Mouse (Mus musculus): ENCODE data around the gene Arhgap33.
"Not testable (repeated sequence)": the region's sequence is repeated elsewhere in the genome, so short reads cannot be mapped to it uniquely, and the experiment has no call there.

The Arhgap33 gene

GRCm38 (mm10) chr7:30553021-30553589, 18.2 kb upstream of the Arhgap33 start:
- no peak for DNase-seq (ENCODE audit: low spot score)

- DNase-seq (ENCODE audit: low spot score): peak; percentile 93
Measured at GRCm38 (mm10) chr7:30552102-30553020, 17.5 kb upstream of the Arhgap33 start, which contains the start of the genes Hspb6 and Proser3. Gene Hspb6, plus strand, starts transcription at chr7:30552178. Gene Proser3, minus strand, starts transcription at chr7:30552299.

GRCm38 (mm10) chr7:30551445-30552101, 16.7 kb upstream of the Arhgap33 start:
- DNase-seq (ENCODE audit: low spot score): no peak

DNA sequence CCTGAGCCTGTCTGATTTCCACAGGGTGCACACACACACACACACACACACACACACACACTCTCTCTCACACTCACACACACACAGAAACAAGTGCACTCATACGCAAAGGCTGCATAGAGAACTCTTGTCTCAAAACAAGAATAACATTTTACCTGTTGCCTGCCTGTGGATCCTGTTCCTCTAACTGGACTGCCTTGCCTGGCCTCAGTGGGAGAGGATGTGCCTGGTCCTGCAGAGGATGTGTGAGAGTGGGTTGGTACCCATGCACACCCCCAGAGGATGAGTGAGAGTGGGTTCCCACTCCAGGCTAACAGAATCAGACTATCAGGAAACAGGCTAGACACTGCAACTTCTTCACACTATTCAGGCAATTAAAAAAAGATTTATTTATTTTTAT, 15.7 kb upstream of the Arhgap33 start:
- no peak for DNase-seq (ENCODE audit: low spot score)

GRCm38 (mm10) chr7:30549880-30550279, 15.0 kb upstream of the Arhgap33 start:
- DNase-seq (ENCODE audit: low spot score): no peak

- DNase-seq (ENCODE audit: low spot score): no peak
Measured at GRCm38 (mm10) chr7:30544327-30544726, 9.5 kb upstream of the Arhgap33 start.

DNA sequence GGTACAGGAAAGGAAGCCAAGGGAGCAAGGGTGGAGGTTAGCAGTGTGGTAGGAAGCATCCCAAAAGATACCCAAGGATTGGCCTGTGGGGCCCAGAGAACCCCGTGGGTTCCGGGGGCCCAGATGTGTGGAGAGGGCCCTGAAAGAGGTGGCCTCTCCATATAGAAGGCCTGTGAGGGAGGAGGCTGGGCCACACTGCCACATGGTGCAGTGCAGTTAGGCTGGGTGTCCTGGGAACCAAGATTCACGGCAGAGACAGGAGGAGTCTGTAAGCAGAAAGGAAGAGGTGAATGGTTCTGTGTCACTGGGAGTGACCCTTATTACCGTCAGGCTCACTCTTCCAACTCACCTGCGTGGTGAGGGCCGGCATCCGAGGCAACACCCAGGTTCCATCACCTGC, 5.7 kb upstream of the Arhgap33 start:
- DNase-seq (ENCODE audit: low spot score): no peak

DNA sequence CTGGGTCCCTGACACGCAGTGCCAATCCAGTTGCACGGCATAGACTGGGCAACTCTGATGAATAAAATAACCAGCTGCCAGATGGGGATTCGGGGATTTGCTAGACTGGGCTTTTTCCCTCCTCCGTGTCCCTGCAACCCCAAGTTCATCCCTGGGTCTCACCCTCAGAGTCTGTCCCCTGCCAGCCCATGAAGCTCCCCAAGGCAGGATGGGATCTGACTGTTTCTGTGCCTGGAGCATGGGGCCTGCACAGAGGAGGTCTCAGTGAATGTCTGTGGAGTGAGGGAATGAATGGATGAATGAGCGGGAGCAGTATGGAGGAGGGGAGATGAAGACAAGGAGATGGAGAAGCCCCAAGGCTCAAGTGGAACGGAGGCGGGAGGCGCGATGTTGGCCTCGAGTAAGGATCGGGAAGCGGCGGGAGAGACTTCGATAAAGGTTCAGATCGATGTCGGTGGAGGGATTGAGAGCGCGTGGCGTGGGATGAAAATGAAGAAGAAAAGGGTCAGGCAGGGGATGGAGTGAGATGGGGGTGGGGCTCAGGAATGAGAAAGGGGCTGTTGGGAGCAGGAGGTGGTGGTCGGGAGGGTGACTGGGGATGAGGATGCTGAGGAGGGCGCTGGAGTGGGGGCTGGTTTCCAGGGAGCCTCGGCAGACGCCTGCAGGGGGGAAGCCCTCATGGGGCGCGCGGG, 773 bp downstream of the Arhgap33 start:
- DNase-seq (ENCODE audit: low spot score): no peak

DNA sequence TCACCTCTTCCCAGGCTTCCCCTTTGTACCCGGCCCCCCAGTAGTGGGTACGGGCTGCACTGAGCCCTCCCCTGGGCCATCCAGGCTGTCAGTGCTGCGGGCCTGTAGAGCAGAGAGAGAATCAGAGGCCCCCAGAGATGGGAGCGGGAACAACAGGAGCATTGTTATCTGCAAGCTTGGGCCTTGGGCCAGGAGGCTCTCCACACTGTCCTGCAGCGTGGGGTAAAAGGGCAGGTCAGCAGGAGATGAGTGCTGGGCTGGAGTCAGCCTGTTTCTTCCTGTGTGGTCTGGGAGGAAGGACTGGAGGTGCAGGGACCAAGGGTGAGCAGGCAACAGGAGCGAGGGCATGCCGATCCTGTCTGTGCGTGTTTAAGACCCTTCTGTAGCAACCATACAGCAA, 1.9 kb downstream of the Arhgap33 start:
- DNase-seq (ENCODE audit: low spot score): no peak

- peak; percentile 64 for DNase-seq (ENCODE audit: low spot score)
Measured at GRCm38 (mm10) chr7:30531291-30531815, 3.5 kb downstream of the Arhgap33 start.

- DNase-seq (ENCODE audit: low spot score): no peak
Measured at GRCm38 (mm10) chr7:30526981-30527380, 7.9 kb downstream of the Arhgap33 start.

GRCm38 (mm10) chr7:30526399-30526798, 8.5 kb downstream of the Arhgap33 start:
- no peak for DNase-seq (ENCODE audit: low spot score)

GRCm38 (mm10) chr7:30525954-30526353, 8.9 kb downstream of the Arhgap33 start:
- no peak for DNase-seq (ENCODE audit: low spot score)

GRCm38 (mm10) chr7:30524487-30524886, 10.4 kb downstream of the Arhgap33 start:
- DNase-seq (ENCODE audit: low spot score): no peak

- DNase-seq (ENCODE audit: low spot score): no peak
Measured at GRCm38 (mm10) chr7:30522871-30523270, 12.0 kb downstream of the Arhgap33 start.

- no peak for DNase-seq (ENCODE audit: low spot score)
Measured at GRCm38 (mm10) chr7:30520856-30521255, 14.0 kb downstream of the Arhgap33 start.

GRCm38 (mm10) chr7:30520396-30520795, 14.5 kb downstream of the Arhgap33 start:
- no peak for DNase-seq (ENCODE audit: low spot score)

DNA sequence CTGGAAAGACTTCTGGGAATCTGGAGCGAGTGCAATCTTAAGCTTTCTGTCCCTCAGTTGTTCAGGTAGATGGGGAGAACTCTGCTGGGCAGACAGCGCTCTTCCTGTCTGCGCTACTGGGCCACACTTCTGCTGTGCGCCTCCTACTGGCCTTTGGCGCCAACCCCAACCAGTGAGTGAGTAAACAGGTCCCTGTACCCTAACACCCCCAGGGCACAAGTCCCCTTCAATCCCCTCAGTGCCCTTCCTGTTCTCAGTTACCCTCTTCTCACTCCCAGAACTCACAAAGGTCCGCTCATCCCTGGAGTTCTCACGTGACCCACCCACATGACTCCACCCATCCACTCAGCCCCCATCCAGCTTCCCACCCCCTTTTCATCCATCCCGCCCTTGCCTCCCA, 16.5 kb downstream of the Arhgap33 start:
- DNase-seq (ENCODE audit: low spot score): no peak

DNA sequence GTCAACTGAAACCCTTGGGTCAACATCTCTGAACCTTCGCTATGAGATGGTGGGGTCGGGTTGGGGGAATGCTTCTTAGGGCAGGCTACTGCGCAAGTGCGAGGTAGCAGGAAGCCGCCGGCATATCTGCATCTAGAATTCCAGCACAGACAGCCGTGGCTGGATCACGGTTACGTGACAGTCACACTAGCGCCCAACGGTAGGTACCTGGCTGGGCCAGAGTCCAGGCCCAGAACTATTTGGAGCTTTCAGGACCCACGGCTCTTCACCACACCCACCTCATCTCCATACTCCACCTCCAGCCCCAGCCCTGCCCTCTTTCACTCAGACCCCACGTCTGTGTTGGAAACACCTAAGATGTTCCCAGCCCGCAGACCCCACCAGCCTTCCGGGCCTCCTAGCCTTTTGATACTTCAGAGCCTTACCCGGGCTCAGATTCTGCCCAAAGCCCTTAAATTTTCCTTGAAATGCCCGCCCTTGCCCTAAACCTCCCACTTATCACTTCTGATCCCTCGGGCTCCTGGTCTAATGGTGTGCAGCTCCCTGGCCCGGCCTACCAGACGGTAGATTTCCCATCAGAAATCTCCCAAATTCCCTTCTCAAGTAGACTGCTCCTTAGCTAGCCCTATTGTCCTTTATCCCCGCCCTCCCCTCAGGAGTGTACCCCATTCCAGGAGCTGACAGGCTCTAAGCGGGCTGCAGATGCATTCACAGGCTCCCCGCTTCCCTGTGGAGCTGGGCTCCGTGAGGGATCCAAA, 19.7 kb downstream of the Arhgap33 start:
- DNase-seq (ENCODE audit: low spot score): no peak

- DNase-seq (ENCODE audit: low spot score): no peak
Measured at GRCm38 (mm10) chr7:30508061-30508460, 26.8 kb downstream of the Arhgap33 start.

- not testable (repeated sequence) for DNase-seq (ENCODE audit: low spot score)
Measured at GRCm38 (mm10) chr7:30501159-30501558, 33.7 kb downstream of the Arhgap33 start.

Measured in left cerebral cortex, adult 11 months (tissue).